Mouse (Mus musculus): ENCODE data around the gene Aebp2. TPM values are rescaled to one million over a fixed set of nuclear protein-coding genes. Genes with fewer than 3 reads are reported as not detected.
"Not testable (repeated sequence)": the region's sequence is repeated elsewhere in the genome, so short reads cannot be mapped to it uniquely, and the experiment has no call there.

Aebp2 gene
- total RNA-seq, 2 experiments from 2014 or later, result 25.3 to 29.4 TPM

DNA sequence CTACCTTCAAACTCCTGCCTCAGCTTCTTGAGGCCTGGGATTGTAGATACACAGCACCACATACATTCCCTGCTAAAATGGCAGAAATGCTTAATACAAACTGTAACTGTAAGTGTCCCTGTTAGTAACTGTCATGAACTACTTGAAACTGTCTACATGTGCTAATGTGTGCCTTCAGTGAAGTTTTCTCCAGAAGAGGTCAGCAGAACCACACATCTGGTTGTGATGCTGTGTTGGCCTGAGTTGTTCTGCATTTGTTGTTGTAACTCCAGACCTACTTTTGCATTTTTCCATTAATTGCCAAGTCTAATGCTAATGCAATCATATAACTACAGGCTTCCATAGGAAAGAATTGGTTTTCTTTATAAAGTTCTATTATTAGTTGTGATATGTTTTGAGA lies 23.5 kb downstream of the Aebp2 start:
- no peak for DNase-seq
- intact Hi-C loops (cut with DNase I), result no loop called here

DNA sequence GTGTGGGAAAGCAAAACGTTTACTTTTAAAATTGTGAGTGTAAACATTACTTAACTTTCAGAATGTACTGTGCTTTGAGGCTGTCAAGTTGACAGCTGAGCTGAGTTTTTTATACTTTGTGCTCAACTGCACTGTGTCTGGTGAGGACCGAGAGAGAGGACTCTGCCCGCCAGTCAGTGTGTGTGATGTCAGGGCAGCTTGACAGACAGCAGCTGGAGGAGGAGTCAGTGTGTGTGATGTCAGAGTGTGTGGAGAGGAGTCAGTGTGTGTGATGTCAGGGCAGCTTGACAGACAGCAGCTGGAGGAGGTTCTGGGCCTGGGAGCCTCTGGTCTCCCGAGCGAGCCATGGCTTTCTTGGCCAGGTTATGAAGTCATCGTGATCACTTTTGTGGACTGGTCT lies 24.4 kb downstream of the Aebp2 start:
- no peak for DNase-seq
- intact Hi-C loops (cut with DNase I), result no loop called here

DNA sequence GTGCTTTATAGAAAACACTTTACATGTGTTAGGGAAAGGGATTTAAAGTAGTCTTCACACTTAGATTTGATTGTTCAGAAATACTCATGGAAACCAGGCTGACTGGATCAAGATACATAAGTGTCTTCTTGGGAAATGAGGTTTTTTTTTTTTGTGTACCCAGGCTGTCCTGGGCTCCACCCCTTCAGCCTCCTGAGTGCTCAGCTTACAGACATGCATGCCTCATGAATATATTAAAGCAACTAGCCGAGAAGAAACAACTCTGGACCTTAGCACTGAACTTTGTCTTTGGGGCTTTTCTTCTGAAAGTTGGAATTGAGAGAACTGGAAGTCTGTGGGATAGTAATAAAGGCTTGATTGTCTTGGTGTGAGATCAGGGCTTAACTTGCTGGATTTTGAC lies 27.3 kb downstream of the Aebp2 start:
- intact Hi-C loops (cut with DNase I), result no loop called here
- no peak for DNase-seq

DNA sequence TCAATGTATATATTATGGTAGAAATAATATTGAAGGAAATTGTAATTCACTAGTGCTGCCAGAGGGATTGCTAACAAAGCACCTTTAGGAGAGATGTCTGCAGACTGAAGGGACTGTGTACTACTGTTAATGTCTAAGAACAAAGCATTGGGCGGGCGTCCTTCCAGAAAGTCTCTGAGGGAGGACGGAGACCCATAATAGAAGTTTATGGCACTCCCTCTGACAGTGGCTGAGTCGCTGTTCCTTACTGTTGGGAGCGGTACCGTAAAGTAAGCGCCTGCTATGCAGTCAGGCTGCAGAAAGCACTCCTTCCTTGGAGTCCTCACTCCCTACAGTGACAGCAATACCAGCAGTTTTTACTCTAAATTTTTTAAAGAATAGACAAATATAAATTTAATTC lies 29.5 kb downstream of the Aebp2 start:
- DNase-seq, result no peak
- intact Hi-C loops (cut with DNase I), result no loop called here

DNA sequence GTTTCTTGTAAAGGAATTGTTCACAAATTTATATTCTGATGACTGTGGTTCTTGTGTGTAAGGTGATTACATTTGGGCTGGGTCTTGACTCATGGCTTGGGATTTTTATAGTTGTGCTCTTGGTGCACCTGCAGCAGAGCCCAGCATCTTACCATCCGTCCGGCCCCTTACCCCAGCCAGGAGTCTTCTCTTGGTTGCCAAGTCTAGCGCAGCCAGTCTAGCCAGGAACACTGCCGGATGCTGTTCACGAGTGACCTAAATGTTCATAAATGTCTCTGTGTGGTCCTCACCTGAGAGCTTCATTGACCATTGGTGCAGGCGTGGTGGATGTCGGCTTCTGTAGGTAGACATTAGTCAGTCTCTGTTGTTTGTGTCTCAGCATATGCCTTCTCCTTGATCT lies 33.0 kb downstream of the Aebp2 start:
- intact Hi-C loops (cut with DNase I), result no loop called here
- no peak for DNase-seq

- no peak for DNase-seq
- intact Hi-C loops (cut with DNase I), result no loop called here
Measured at GRCm38 (mm10) chr6:140656991-140657390, 34.5 kb downstream of the Aebp2 start.

DNA sequence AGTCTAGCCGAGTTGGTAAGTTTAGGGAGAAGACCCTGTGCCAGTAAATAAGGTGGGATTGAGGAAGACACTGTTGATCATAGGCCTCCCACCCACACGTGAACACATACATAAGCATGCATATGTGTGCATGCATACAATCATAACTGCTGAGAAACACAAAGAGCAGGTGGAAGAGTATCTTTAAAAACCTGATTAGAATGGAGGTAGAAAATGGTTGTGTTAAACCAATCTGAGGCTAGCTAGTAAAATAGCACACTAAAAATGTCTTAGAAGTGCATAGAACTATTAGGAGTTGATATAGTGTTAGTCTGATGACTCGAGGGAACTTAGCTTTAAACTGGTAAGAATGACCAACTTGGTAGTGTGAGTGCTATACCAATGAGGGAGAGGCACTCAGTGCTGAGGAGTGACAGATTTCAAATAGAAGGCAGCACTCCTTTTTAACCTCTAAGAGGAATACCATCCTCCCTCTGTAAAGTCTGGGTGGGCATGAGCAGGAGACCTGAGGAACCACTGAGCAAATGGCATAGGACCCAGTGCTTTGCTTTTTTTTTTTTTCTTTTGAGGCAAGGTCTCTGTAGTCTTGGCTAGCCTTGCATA lies 35.6 kb downstream of the Aebp2 start:
- DNase-seq, result no peak
- intact Hi-C loops (cut with DNase I), result no loop called here

DNA sequence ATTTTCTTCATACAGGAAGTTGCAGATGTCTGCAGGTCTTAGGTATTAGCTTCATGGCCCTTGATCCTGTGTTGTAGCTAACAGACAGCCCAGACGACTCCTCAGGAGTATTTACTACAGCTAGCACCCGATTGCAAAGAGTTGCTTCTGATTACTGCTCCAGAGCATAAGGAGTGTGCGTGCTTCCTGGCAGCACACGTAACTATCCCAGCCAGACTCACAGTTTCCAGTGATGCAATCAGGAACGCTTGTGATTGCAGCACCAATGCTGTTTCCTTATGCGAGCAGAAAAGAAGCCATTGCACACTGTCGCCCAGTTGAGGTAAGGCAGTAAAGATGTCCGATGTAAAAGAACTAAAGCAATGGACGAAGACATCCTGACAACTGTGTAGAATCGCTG lies 38.6 kb downstream of the Aebp2 start:
- no peak for DNase-seq
- intact Hi-C loops (cut with DNase I), result no loop called here

DNA sequence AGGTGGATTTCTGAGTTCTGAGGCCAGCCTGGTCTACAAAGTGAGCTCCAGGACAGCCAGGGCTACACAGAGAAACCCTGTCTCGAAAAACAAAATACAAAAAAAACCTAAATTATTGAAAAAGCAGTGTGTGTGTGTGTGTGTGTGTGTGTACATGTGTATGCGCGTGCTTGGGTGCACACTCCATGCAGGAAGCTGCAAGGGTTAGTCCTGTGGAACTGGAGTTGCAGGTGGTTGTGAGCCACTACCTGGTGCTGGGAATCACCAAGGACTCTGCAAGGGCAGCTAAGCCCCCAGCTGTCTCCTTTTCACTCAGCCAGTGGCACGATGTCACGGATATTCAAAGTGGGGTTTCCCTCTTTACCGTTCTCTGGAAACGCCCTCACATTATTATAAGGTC lies 39.3 kb downstream of the Aebp2 start:
- intact Hi-C loops (cut with DNase I), result no loop called here
- no peak for DNase-seq

DNA sequence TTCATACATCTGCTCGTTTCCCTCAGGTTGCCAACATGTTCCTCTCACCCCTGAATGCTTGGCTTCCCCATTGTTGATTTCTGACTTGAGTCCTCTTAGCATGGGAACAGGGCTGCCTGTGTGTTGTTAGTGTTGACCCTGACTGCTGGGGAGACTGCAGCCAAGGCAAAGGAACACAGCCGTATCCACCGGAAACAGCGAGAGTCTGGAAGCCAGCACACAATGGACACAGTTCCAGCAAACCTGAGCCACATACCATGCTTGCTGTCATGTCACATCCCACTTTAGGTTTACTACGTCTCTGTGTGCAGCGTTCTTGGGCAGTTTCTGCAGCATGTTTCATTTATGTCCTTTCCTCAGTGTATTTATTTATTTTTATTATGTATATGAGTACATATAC lies 39.8 kb downstream of the Aebp2 start:
- DNase-seq, result no peak
- intact Hi-C loops (cut with DNase I), result no loop called here

GRCm38 (mm10) chr6:140662697-140663096 lies 40.2 kb downstream of the Aebp2 start:
- intact Hi-C loops (cut with DNase I); DNase-seq: not testable (repeated sequence)

DNA sequence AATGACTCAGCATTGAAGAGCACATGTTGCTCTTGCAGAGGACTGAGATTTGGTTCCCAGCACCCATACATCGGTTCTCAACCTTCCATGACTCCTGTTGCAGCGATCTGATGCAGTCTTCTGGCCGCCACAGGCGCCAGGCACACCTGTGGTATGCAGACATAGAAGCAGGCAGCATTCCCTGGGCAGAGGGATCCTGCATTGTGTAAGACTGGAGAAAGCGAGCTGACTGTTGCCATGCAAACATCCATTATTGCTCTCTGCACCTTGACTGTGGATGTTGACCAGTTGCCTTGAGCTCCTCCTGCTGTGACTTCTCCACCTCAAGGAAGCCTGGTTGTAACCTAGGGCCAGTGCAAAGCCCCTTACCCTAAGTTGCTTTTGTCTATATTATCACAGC lies 42.1 kb downstream of the Aebp2 start:
- no peak for DNase-seq
- intact Hi-C loops (cut with DNase I), result no loop called here

- no peak for DNase-seq
- intact Hi-C loops (cut with DNase I), result no loop called here
Measured at GRCm38 (mm10) chr6:140666486-140667240, 44.2 kb downstream of the Aebp2 start.

GRCm38 (mm10) chr6:140667289-140667906 lies 44.9 kb downstream of the Aebp2 start:
- intact Hi-C loops (cut with DNase I), result no loop called here
- DNase-seq, result no peak

- intact Hi-C loops (cut with DNase I), result no loop called here
- no peak for DNase-seq
Measured at GRCm38 (mm10) chr6:140674414-140674813, 52.0 kb downstream of the Aebp2 start.

GRCm38 (mm10) chr6:140676094-140676493 lies 53.6 kb downstream of the Aebp2 start:
- intact Hi-C loops (cut with DNase I), result no loop called here
- DNase-seq, result no peak

GRCm38 (mm10) chr6:140677041-140677440 lies 54.6 kb downstream of the Aebp2 start:
- DNase-seq, result no peak
- intact Hi-C loops (cut with DNase I), result no loop called here

DNA sequence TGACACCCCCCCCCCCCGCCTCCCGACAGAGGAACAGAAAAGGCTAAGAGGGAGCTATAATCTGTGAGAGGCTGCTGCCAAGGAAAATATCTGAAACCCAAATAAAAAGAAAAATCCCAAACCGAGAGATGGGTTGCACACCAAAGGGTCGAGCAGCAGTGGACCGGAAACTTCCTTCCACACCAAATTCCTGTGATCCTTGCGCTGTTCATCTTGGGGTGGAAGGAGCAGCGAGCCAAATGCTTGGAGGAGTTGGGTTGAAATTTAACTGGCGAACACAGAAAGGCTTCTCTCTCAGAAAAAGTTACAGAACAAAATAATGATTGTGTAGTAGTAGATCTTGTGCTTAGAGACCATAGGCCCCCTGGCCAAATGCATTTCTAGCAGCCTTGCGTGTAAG lies 55.5 kb downstream of the Aebp2 start:
- intact Hi-C loops (cut with DNase I), result no loop called here
- DNase-seq, result no peak

- intact Hi-C loops (cut with DNase I), result no loop called here
- DNase-seq, result no peak
Measured at GRCm38 (mm10) chr6:140678658-140679271, 56.3 kb downstream of the Aebp2 start.

DNA sequence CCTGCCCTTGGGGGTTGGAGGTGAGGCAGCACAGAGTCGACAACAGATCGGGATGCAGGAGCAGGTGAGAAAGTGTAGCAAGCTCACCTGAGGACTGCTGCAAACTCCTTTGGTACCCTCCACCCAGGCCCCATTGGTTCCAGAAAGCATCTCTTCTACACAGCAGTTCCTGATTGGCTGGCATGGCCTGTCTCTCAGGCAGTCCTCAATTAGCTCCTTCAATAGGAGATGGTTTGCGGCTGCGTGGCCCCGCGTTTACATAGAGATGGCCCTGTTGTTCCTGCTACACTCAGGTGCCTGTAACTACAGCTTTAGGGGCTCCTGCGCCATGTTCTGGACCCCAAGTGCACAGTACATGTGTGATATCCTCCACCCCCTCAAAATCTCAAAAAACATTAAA lies 58.2 kb downstream of the Aebp2 start:
- intact Hi-C loops (cut with DNase I), result no loop called here
- no peak for DNase-seq

DNA sequence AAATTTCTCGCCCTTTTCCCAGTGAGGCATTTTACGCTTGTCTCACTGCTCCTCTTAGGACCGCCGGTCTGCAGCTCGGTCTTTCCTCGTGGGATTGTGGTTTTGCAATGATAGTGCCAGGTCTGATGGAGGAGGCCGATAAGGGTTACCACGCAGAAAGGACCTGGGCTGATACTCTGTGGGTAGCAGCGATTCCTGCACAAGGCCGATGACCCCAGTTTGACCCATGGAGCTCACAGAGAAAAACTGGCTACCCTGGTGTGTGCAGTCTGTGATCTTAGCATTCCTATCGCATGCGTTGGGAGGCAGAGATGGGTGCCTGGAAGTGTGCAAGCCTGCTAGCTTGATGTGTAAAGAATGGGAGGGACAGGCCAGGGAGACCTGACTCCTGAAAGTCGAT lies 60.4 kb downstream of the Aebp2 start:
- intact Hi-C loops (cut with DNase I), result no loop called here
- no peak for DNase-seq

DNA sequence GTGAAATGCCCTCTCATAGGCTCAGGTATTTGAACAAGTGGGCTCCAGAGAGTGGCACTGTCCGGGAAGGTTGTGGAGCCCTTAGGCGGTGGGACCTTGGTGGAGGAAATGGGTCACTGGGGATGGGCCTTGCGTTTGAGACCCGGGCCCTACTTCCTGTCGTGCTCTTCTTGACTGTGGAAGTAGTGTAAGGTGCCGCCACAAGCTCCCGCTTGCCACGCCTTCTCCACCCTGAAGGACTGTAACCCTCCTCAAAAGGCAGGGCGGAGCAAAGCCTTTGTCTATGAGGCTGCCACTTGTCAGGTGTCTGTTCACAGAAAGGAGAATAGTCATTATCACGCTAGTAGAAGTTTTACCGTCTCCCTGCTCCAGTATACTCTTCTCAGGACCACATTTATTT lies 61.9 kb downstream of the Aebp2 start:
- no peak for DNase-seq

More for the DNA sequence above, 61.9 kb downstream of the Aebp2 start:
- intact Hi-C loops (cut with DNase I), result no loop called here

All from gastrocnemius, postnatal 36 days (tissue).